Mouse (Mus musculus) cortical plate, adult 2 months (tissue): ENCODE measurements around the gene Rai14. TPM values are rescaled to one million over a fixed set of nuclear protein-coding genes. Genes with fewer than 3 reads are reported as not detected.

Experiments
- H3K27ac ChIP-seq: fragments of 200-500 bp; 2 replicates; pipeline ENCODE4 v1.5.1; 2012; ENCODE audit warnings: low read length, control low read depth, inconsistent platforms; ENCODE audit not compliant: insufficient read depth
- H3K4me1 ChIP-seq: fragments of 200-500 bp; 2 replicates; pipeline ENCODE4 v1.6.1; 2011; ENCODE audit warnings: low read length; ENCODE audit not compliant: control insufficient read depth, insufficient read depth
- H3K4me3 ChIP-seq: fragments of 200-500 bp; 2 replicates; pipeline ENCODE4 v1.5.1; 2011; ENCODE audit warnings: mild to moderate bottlenecking, low read length, control low read depth; ENCODE audit not compliant: insufficient read depth
- CTCF ChIP-seq: fragments of 200-500 bp; IDR thresholded peaks from 2 replicates; pipeline ENCODE4 v1.5.1; 2011; ENCODE audit warnings: mild to moderate bottlenecking, control low read depth, low read length; ENCODE audit not compliant: insufficient read depth; ENCODE audit errors: extremely low read depth
- POLR2A ChIP-seq: fragments of 200-500 bp; IDR thresholded peaks from 2 replicates; pipeline ENCODE4 v1.6.1; 2011; ENCODE audit warnings: mild to moderate bottlenecking, low read length, control low read depth; ENCODE audit not compliant: insufficient read depth; ENCODE audit errors: extremely low read depth
- polyA plus RNA-seq: library from polyadenylated mRNA; depleted of rRNA; stranded (reverse); fragments of >200 nt; gene quantifications from 2 replicates; pipeline ENCODE4 v1.2.3, GENCODE M21; 2012

The Rai14 gene
- polyA plus RNA-seq, 1 experiment = 8.1 TPM

- Histone ChIP-seq H3K27ac (no peak overlapping the region), H3K4me1 (no peaks in the 10 kb centered on the region), H3K4me3 (no peak overlapping the region)
- no peak for TF ChIP-seq POLR2A
- no peak for TF ChIP-seq CTCF
Observed at GRCm38 (mm10) chr15:10696478-10697234, 17.8 kb downstream of the Rai14 start.

- TF ChIP-seq POLR2A (no peak), CTCF (no peak)
- Histone ChIP-seq H3K27ac (no peak overlapping the region), H3K4me3 (no peak overlapping the region), H3K4me1 (no peaks in the 10 kb centered on the region)
Observed at GRCm38 (mm10) chr15:10692627-10693026, 21.8 kb downstream of the Rai14 start.

- Histone ChIP-seq H3K4me3 (no peak overlapping the region), H3K27ac (no peak overlapping the region), H3K4me1 (no peaks in the 10 kb centered on the region)
- TF ChIP-seq CTCF = no peak
Observed at GRCm38 (mm10) chr15:10691481-10691880, 22.9 kb downstream of the Rai14 start.

GRCm38 (mm10) chr15:10690973-10691372, 23.5 kb downstream of the Rai14 start:
- TF ChIP-seq CTCF = no peak
- no peak for TF ChIP-seq POLR2A
- Histone ChIP-seq H3K27ac (no peak overlapping the region), H3K4me1 (no peaks in the 10 kb centered on the region), H3K4me3 (no peak overlapping the region)

- Histone ChIP-seq H3K4me3 (no peak overlapping the region), H3K27ac (no peak overlapping the region), H3K4me1 (no peaks in the 10 kb centered on the region)
- TF ChIP-seq POLR2A = no peak
- TF ChIP-seq CTCF = no peak
Observed at GRCm38 (mm10) chr15:10690219-10690618, 24.2 kb downstream of the Rai14 start.

GRCm38 (mm10) chr15:10689304-10689703, 25.1 kb downstream of the Rai14 start:
- Histone ChIP-seq H3K27ac (no peak overlapping the region), H3K4me1 (no peaks in the 10 kb centered on the region), H3K4me3 (no peak overlapping the region)
- TF ChIP-seq POLR2A = no peak
- no peak for TF ChIP-seq CTCF

- H3K4me1 ChIP-seq = no peaks in the 10 kb centered on the region
- TF ChIP-seq POLR2A (no peak), CTCF (no peak)
- no peak overlapping the region for H3K4me3 ChIP-seq
- no peak overlapping the region for H3K27ac ChIP-seq
Observed at GRCm38 (mm10) chr15:10688686-10689085, 25.7 kb downstream of the Rai14 start.

- Histone ChIP-seq H3K4me3 (no peak overlapping the region), H3K27ac (no peak overlapping the region), H3K4me1 (no peaks in the 10 kb centered on the region)
- TF ChIP-seq CTCF (no peak), POLR2A (no peak)
Observed at GRCm38 (mm10) chr15:10687365-10687764, 27.1 kb downstream of the Rai14 start.

GRCm38 (mm10) chr15:10685692-10686430, 28.6 kb downstream of the Rai14 start:
- H3K4me1 ChIP-seq = no peaks in the 10 kb centered on the region; the same call in 1 of the 2 replicates
- H3K4me3 ChIP-seq = no peak overlapping the region
- H3K27ac ChIP-seq = no peak overlapping the region
- TF ChIP-seq POLR2A = no peak
- no peak for TF ChIP-seq CTCF
